Mouse (Mus musculus): ENCODE measurements around the gene Fhl3. TPM values are rescaled to one million over a fixed set of nuclear protein-coding genes. Genes with fewer than 3 reads are reported as not detected.

Gene Fhl3
- 2.6 and 2.9 TPM in 2 replicates for polyA plus RNA-seq (2015; fragmentation: Nextera tagmentation; extraction: Ambion mirVana)

DNA sequence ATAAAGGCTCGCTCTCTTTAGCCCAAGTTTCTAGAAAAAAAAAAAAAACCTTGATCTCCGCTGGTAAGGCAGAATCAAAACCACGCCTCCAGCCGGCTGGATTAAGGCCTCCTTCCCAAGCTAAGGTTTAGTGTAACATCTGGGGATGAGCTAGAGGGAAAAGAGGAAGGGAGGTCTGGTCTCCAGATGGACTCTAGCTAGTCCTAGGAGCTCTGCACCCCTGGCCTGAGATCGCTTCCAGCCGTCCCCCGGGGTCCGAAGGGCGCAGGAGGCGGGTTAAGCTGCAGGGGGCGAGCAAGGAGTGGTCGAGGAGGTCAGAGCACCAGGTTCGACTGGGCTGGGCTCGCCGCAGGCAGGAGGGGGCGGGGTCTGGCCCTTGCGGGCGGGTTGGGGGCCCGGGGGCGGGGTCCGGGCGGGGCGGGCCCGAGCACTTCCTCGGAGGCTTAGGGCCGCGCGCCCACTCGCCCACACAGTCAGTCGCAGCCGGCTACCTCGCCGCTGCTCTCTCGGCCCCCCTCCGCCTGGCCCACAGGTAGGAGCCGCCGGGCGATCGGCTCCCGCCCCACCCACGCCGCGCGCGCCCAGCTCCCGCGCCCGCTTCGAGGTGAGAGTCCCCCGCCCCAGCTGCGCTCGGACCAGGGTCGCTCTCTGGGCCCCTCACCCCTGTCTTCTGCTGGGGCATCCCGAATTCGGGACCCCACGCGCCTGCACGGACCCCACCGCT is at the start of gene Fhl3:
Gene Fhl3 (plus strand): TSS at position 454 of the 724 bp plus-strand sequence.
- Histone ChIP-seq H3K36me3 (no peaks in the 10 kb centered on the region), H3K9me3 (no peaks in the 10 kb centered on the region), H3K4me2 (peak within 1 kb of the TSS; percentile 96), H3K27me3 (peaks cover 63% of the 10 kb centered on the region), H3K27ac (replicated peaks) (peak within 1 kb of the TSS; percentile 46), H3K4me3 (peak within 1 kb of the TSS; percentile 58), H3K4me1 (replicated peaks) (peaks cover 42% of the 10 kb centered on the region), H3K9ac (peak within 1 kb of the TSS; percentile 77)
- WGBS = under 1% methylated on average over 44 of the region's 59 CpGs
- peak; percentile 54 for ATAC-seq (ENCODE audit: low read depth)

DNA sequence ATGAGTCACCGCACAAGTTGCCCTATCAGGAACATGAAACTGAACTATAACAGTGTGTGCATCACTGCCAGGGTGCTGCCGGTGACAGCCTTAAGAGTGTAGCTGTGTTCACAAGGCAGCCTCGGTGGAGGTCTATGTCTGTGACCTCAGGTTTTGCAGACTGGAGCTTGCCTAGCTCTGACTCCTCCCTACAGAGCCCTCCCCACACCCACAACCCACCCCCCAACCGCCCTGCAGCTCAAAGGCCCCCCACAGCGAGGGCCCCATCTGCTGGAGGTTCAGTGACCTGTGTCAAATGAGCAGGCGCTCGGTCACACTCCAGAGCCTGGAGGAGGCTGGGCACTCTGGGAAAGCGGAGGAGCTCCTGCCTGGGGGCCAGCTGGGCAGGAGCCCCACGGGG is 47.6 kb upstream of the Fhl3 start:
- Histone ChIP-seq H3K9ac (peak overlapping the region; percentile 13; the same call in 1 of the 2 replicates), H3K27me3 (peaks cover 93% of the 10 kb centered on the region), H3K9me3 (no peaks in the 10 kb centered on the region), H3K4me2 (peak overlapping the region; percentile 4; the same call in 1 of the 2 replicates), H3K4me3 (no peak overlapping the region), H3K4me1 (replicated peaks) (peaks cover 43% of the 10 kb centered on the region), H3K36me3 (no peaks in the 10 kb centered on the region), H3K27ac (replicated peaks) (no peak overlapping the region)
- ATAC-seq (ENCODE audit: low read depth) = no peak
- WGBS = under 1% methylated on average over 9 of the region's 9 CpGs

DNA sequence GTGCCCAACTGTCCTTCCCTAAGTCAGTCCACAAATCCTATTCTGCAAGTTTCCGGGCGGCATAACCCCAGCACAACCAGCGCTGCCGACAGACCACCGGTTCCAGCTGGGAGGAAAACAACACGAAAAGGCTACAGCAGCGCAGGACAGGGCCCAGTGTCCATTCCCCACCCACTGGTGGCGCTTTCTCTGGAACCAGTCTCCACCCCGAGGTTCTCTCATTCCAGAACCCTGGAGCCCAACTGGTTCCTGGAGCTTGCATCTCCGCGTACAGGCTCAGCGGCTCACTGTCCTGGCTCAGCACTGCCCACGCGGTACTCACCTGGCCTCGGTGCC is 44.0 kb upstream of the Fhl3 start, which contains the start of gene Pou3f1:
Gene Pou3f1 (plus strand): TSS at position 290 of the 336 bp plus-strand sequence.
- Histone ChIP-seq H3K9ac (peak within 1 kb of the TSS; percentile 69), H3K36me3 (no peaks in the 10 kb centered on the region), H3K4me1 (replicated peaks) (peaks cover 59% of the 10 kb centered on the region), H3K27ac (replicated peaks) (peak within 1 kb of the TSS; percentile 52), H3K4me2 (peak within 1 kb of the TSS; percentile 84), H3K4me3 (peak within 1 kb of the TSS; percentile 56), H3K27me3 (peaks cover 91% of the 10 kb centered on the region), H3K9me3 (no peaks in the 10 kb centered on the region)
- WGBS = under 1% methylated on average over 15 of the region's 15 CpGs
- no peak for ATAC-seq (ENCODE audit: low read depth)

DNA sequence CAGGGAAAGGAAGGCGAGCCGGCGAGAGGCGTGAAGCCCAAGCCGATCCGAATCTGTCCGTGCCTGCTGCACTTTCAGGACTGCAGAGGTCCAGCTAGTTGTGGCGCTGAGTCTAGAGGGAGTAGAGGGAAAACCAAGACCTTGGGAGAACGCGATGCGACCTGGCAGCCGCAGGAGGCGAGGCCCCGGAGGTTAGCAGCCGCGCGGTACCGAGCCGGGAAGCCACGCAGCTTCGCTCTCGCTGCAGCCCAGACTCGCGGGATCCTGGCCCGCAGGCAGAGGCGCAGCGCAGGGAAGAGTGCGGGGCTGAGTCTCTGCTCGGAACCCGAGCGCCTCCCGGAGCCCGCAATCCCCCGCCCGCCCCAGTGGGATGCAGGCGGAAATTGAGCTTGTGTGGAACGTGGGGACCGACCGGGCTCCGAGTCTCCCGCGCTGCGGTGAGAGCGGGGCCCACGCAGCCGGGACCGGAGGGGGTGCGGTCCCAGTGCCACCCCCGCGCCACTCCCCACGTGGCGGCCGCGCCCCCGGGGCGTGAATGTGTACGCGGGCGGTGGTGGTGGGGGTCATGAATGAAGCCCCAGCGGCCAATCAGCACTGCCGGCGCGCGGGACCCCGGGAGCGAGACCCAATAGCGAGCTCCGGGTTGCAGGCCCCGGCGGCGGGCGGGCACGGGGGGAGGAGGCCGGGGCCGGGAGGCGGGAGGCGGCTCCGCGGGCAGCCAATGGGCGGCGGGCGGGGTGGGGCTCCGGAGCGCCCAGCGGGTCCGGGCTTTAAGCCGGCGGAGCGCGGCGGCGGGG is 43.4 kb upstream of the Fhl3 start:
- H3K4me2 ChIP-seq = peak overlapping the region; percentile 84
- H3K4me3 ChIP-seq = peak overlapping the region; percentile 56
- no peaks in the 10 kb centered on the region for H3K36me3 ChIP-seq
- under 1% methylated on average over 90 of the region's 92 CpGs for WGBS
- H3K27ac ChIP-seq (replicated peaks) = peak overlapping the region; percentile 28
- no peaks in the 10 kb centered on the region for H3K9me3 ChIP-seq
- peak; percentile 91 for ATAC-seq (ENCODE audit: low read depth)
- H3K4me1 ChIP-seq (replicated peaks) = peaks cover 56% of the 10 kb centered on the region
- peaks cover 91% of the 10 kb centered on the region for H3K27me3 ChIP-seq
- H3K9ac ChIP-seq = peak overlapping the region; percentile 69

DNA sequence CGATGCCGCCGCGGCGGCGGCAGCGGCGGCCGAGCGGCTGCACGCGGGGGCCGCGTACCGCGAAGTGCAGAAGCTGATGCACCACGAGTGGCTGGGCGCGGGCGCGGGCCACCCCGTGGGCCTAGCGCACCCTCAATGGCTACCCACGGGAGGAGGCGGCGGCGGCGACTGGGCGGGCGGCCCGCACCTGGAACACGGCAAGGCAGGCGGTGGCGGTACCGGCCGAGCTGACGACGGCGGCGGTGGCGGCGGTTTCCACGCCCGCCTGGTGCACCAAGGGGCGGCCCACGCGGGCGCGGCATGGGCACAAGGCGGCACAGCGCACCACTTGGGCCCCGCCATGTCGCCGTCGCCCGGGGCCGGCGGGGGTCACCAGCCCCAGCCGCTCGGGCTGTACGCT is 42.7 kb upstream of the Fhl3 start:
- 0% methylated on average over 45 of the region's 61 CpGs for WGBS
- ATAC-seq (ENCODE audit: low read depth) = peak; percentile 48

DNA sequence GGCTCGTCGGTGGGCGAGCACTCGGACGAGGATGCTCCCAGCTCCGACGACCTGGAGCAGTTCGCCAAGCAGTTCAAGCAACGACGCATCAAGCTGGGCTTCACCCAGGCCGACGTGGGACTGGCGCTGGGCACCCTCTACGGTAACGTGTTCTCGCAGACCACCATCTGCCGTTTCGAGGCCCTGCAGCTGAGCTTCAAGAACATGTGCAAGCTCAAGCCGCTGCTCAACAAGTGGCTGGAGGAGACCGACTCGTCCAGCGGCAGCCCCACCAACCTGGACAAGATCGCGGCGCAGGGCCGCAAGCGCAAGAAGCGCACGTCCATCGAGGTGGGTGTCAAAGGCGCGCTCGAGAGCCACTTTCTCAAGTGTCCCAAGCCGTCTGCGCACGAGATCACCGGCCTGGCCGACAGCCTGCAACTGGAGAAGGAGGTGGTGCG is 42.1 kb upstream of the Fhl3 start:
- Histone ChIP-seq H3K9ac (peak overlapping the region; percentile 69), H3K27me3 (peaks cover 92% of the 10 kb centered on the region), H3K4me2 (peak overlapping the region; percentile 84), H3K9me3 (no peaks in the 10 kb centered on the region), H3K27ac (replicated peaks) (peak overlapping the region; percentile 52; the same call in 1 of the 2 replicates), H3K36me3 (no peaks in the 10 kb centered on the region), H3K4me1 (replicated peaks) (peaks cover 42% of the 10 kb centered on the region), H3K4me3 (peak overlapping the region; percentile 56)
- no peak for ATAC-seq (ENCODE audit: low read depth)
- under 1% methylated on average over 39 of the region's 39 CpGs for WGBS

More for the DNA sequence above, 42.7 kb upstream of the Fhl3 start:
- peaks cover 48% of the 10 kb centered on the region for H3K4me1 ChIP-seq (replicated peaks)
- peak overlapping the region; percentile 69 for H3K9ac ChIP-seq
- H3K9me3 ChIP-seq = no peaks in the 10 kb centered on the region
- H3K27me3 ChIP-seq = peaks cover 92% of the 10 kb centered on the region
- peak overlapping the region; percentile 84 for H3K4me2 ChIP-seq
- no peaks in the 10 kb centered on the region for H3K36me3 ChIP-seq
- H3K27ac ChIP-seq (replicated peaks) = peak overlapping the region; percentile 52
- H3K4me3 ChIP-seq = peak overlapping the region; percentile 56

DNA sequence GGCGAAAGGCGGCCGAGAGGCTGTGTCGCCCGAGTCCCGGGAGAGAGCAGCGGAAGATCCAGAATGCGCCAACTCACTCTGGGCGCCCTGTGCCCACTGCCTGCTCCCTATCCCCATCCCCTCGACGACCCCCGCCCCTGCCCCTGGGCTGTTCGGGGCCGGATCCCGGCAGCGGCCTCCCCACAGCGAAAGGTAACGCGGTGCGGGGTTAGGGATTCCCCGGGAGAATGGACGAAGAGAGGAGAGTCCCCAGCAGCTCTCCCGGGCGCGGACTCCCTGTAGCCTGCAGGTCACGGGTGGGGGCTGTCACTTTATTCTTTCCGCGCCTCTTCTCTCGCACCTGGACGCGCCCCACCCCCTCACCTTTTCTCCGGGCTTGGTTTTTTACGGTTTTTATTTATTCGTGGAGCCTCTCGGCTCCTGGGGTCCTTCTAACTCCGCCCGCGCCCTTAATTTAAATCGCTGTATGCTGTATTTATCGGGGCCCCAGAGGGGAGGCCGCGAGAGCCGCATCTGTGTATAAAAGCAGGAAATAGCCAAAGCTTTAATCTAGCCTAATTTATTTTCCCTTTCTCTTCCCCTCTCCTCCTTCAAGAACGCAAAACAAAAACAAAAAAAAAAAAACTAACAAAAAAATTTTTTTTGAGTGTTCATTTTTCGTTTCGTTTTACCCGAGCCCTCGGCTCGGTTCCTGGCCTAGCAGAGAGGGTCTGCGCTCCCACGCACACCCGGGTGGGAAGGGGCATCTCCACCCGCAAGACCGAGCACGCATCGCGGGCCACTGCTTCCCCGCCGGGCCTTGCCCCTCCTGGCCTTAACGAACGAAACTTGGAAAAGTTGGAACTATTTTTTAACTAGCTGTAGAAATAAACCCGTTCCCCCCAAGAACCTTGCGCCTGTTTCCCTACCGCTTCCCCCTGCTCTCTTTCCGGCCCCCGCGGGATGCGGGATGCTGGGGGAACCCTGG is 41.0 kb upstream of the Fhl3 start:
- ATAC-seq (ENCODE audit: low read depth) = no peak
- H3K36me3 ChIP-seq = no peaks in the 10 kb centered on the region
- H3K4me1 ChIP-seq (replicated peaks) = peaks cover 51% of the 10 kb centered on the region
- peak overlapping the region; percentile 56 for H3K4me3 ChIP-seq
- no peak overlapping the region for H3K27ac ChIP-seq (replicated peaks)
- H3K9me3 ChIP-seq = no peaks in the 10 kb centered on the region
- peak overlapping the region; percentile 69 for H3K9ac ChIP-seq
- H3K27me3 ChIP-seq = peaks cover 92% of the 10 kb centered on the region
- peak overlapping the region; percentile 84 for H3K4me2 ChIP-seq
- 1% methylated on average over 66 of the region's 68 CpGs for WGBS

DNA sequence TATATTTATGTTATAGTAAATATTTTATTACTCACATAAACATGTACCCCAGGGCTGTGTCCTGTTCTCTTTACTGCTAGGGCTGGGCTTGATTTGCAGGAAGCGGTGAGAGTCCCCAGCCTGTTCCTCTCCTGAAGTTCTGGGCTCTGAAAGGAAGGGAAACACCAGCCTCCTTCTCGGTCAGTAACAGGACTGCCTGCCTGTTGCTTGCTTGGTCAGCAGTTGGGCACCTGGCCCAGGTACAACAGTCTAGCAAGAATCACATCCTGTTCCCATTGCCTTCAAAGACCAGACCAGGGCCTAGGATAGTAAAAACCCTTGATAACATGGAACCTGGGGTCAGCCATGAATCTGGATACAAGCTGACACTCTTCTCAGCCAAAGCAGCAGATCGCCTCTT is 39.9 kb upstream of the Fhl3 start:
- peaks cover 92% of the 10 kb centered on the region for H3K27me3 ChIP-seq
- ATAC-seq (ENCODE audit: low read depth) = no peak
- H3K9me3 ChIP-seq = no peaks in the 10 kb centered on the region
- H3K9ac ChIP-seq = no peak overlapping the region; the same call in 1 of the 2 replicates
- H3K4me1 ChIP-seq (replicated peaks) = peaks cover 57% of the 10 kb centered on the region
- 47% methylated on average over 3 of the region's 3 CpGs for WGBS
- H3K4me2 ChIP-seq = peak overlapping the region; percentile 84
- H3K36me3 ChIP-seq = no peaks in the 10 kb centered on the region
- no peak overlapping the region for H3K27ac ChIP-seq (replicated peaks)
- H3K4me3 ChIP-seq = peak overlapping the region; percentile 22

DNA sequence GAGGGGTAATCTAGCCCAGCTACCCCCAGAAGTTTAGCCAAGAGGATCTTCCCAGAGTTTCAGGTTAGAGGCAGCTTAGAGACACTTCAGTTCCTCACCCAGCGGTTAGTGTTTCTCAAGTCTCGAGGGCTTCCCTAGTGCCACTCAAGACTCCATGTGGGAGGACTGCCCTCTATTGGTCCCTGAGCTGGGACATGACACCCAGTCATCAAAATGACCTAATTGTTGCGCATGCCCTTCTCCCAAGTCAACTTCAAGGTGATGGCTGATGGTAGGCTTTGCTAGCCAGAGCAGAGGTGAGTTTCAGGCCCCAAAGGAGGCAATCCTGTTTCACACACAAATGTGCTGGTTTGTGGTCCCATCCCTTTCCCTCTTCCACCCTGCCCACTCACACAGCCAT is 37.5 kb upstream of the Fhl3 start:
- 60% methylated on average over 3 of the region's 3 CpGs for WGBS

DNA sequence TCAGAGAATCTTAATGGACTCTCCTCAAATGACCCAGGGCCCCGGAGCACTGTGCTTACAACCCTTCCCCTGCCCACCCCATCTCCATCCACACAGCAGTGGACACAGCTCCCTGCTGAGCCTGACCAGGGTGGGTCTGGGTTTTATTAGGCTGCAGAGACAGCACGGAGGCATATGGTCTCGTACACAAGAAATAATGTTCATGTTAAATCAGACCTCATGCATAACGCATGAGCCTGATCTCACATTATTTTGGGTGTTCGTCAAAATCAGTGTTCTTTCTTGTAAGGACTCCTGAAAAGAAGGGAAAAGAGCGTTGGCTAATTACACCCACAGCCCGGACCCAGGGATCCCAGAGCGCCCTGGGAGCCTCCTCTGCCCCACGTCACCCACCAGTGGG is 36.3 kb upstream of the Fhl3 start:
- Histone ChIP-seq H3K4me2 (peak overlapping the region; percentile 2), H3K4me1 (replicated peaks) (peaks cover 43% of the 10 kb centered on the region), H3K27ac (replicated peaks) (no peak overlapping the region; the same call in 1 of the 2 replicates), H3K4me3 (no peak overlapping the region), H3K36me3 (no peaks in the 10 kb centered on the region), H3K9me3 (no peaks in the 10 kb centered on the region), H3K9ac (0 out of 2 replicates have a peak overlapping the region, but pooled peaks have one; percentile 3), H3K27me3 (peaks cover 93% of the 10 kb centered on the region)
- WGBS = 34% methylated on average over 9 of the region's 9 CpGs
- no peak for ATAC-seq (ENCODE audit: low read depth)

More for the DNA sequence above, 37.5 kb upstream of the Fhl3 start:
- Histone ChIP-seq H3K4me3 (no peak overlapping the region), H3K27me3 (peaks cover 96% of the 10 kb centered on the region), H3K27ac (replicated peaks) (no peak overlapping the region), H3K4me1 (replicated peaks) (peaks cover 48% of the 10 kb centered on the region), H3K4me2 (0 out of 2 replicates have a peak overlapping the region, but pooled peaks have one; percentile 84), H3K36me3 (no peaks in the 10 kb centered on the region), H3K9me3 (no peaks in the 10 kb centered on the region), H3K9ac (no peak overlapping the region)
- no peak for ATAC-seq (ENCODE audit: low read depth)

DNA sequence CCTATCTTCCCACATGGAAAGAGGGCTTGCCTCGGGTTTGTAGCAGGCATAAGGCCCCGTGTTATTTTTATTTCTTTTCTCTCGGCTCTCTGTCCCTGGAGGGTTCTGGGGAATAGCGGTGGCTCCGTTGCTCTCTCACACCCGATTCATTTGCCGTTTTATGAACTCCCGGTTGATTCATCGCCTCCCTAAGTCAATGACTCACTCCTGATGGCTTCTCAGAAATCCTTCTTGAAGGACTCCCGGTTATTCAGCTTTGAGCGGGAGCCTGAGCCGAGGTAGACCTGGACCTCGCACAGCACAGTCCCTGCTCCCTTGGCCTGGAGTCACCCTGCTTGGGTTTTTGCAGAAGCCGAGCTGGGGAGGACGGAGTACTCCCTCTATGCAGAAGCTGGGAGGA is 35.9 kb upstream of the Fhl3 start:
- WGBS = 35% methylated on average over 15 of the region's 15 CpGs
- 0 out of 2 replicates have a peak overlapping the region, but pooled peaks have one; percentile 3 for H3K9ac ChIP-seq
- peaks cover 91% of the 10 kb centered on the region for H3K27me3 ChIP-seq
- H3K9me3 ChIP-seq = no peaks in the 10 kb centered on the region
- H3K36me3 ChIP-seq = no peaks in the 10 kb centered on the region
- no peak for ATAC-seq (ENCODE audit: low read depth)
- peak overlapping the region; percentile 46; the same call in 1 of the 2 replicates for H3K27ac ChIP-seq (replicated peaks)
- H3K4me1 ChIP-seq (replicated peaks) = peaks cover 39% of the 10 kb centered on the region
- no peak overlapping the region for H3K4me3 ChIP-seq
- peak overlapping the region; percentile 2 for H3K4me2 ChIP-seq

All from neural tube, embryonic 13.5 days (tissue).